In the genomic region with DNA sequence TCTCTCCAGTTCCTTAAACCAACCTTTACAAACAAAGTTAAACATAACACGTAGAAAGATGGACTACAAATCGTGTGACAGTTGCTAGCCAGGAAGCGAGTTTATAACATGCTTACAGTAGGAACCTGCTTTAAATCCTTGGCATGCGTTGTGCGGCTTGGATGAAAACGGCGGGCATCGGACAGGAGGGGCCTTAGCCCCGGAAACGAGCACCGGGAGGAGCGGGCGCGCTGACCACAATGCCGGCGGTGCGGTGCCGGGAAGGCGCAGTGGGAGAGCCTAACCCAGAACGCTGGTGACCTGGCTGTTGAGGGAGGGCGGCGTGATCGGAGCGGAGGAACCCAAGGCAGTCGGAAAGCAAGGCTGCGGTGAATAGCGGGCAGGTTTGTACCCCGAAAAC, we compare ENCODE assay signal across 8 mouse cellular contexts. TPM values are rescaled to one million over a fixed set of nuclear protein-coding genes. Genes with fewer than 3 reads are reported as not detected.
DNase-seq lines count a peak whose midpoint lies in the region; ATAC-seq and TF ChIP-seq lines count a peak whose summit lies in the region.

No protein-coding gene starts in this region.

- peak; percentile 32; the same call in 1 of the 2 replicates for ATAC-seq in forebrain, postnatal 0 days
- no peak for ATAC-seq in midbrain, embryonic 12.5 days (ENCODE audit: low FRiP score, low read depth)
- no peak; the same call in 1 of the 2 replicates for ATAC-seq in erythroid progenitor cell, adult 5-6 weeks (replicated peaks; ENCODE audit: low FRiP score, poor library complexity, severe bottlenecking)

- peak overlapping the region; percentile 68 for H3K4me3 ChIP-seq in gastrocnemius, adult 2 months
- peak overlapping the region; percentile 42 for H3K4me3 ChIP-seq in forebrain, postnatal 0 days (ENCODE audit: low read depth, low read length)
- peak overlapping the region; percentile 45 for H3K4me3 ChIP-seq in midbrain, embryonic 12.5 days

- no peak for TF ChIP-seq CTCF in gastrocnemius, adult 2 months (IDR thresholded peaks at IDR 0.05)
- no peak for TF ChIP-seq CTCF in forebrain, postnatal 0 days (IDR thresholded peaks at IDR 0.05; ENCODE audit: low read depth)

- H3K9ac ChIP-seq in forebrain, postnatal 0 days, result peak overlapping the region; percentile 46
- peak overlapping the region; percentile 64 for H3K9ac ChIP-seq in midbrain, embryonic 12.5 days (replicated peaks)

- WGBS in forebrain, postnatal 0 days, result 1% methylated on average over 28 of the region's 28 CpGs
- 2% methylated on average over 28 of the region's 28 CpGs for WGBS in midbrain, embryonic 12.5 days

- H3K27me3 ChIP-seq in forebrain, postnatal 0 days (ENCODE audit: insufficient read depth, low read length), result no peaks in the 10 kb centered on the region; the same call in 1 of the 2 replicates
- peaks cover 17% of the 10 kb centered on the region for H3K27me3 ChIP-seq in midbrain, embryonic 12.5 days

- no peaks in the 10 kb centered on the region for H3K4me1 ChIP-seq in forebrain, postnatal 0 days (ENCODE audit: insufficient read depth)
- peaks cover 13% of the 10 kb centered on the region; the same call in 1 of the 2 replicates for H3K4me1 ChIP-seq in midbrain, embryonic 12.5 days

- DNase-seq in gastrocnemius, adult 2 months, result peak; percentile 32
- no peak for DNase-seq in gastrocnemius, adult 18-20 months (ENCODE audit: low spot score)
- peak; percentile 44 for DNase-seq in adrenal gland, postnatal 10 days
- DNase-seq in forebrain, postnatal 0 days, result no peak
- peak; percentile 31 for DNase-seq in kidney, postnatal 10 days
- DNase-seq in right cerebral cortex, adult 18-20 months, result no peak

- intact Hi-C loops in gastrocnemius, adult 2 months (cut with DNase I), result loop anchor here (2.0 kb wide), 1 partner anchor 157 kb away; no protein-coding TSS in a partner anchor

- no peaks in the 10 kb centered on the region for H3K36me3 ChIP-seq in forebrain, postnatal 0 days (ENCODE audit: insufficient read depth)
- no peaks in the 10 kb centered on the region for H3K36me3 ChIP-seq in midbrain, embryonic 12.5 days

- no peak overlapping the region for H3K27ac ChIP-seq in gastrocnemius, adult 2 months
- no peak overlapping the region for H3K27ac ChIP-seq in forebrain, postnatal 0 days (ENCODE audit: low read depth, low read length)
- no peak overlapping the region for H3K27ac ChIP-seq in midbrain, embryonic 12.5 days (replicated peaks)

- H3K9me3 ChIP-seq in forebrain, postnatal 0 days (ENCODE audit: low read length), result no peaks in the 10 kb centered on the region
- H3K9me3 ChIP-seq in midbrain, embryonic 12.5 days, result no peaks in the 10 kb centered on the region

- peak overlapping the region; percentile 91 for H3K4me2 ChIP-seq in forebrain, postnatal 0 days (ENCODE audit: low read depth)
- H3K4me2 ChIP-seq in midbrain, embryonic 12.5 days (replicated peaks), result peak overlapping the region; percentile 72

RNA-seq across cellular contexts. Expression of a gene that starts 30.4 kb away (rescaled TPM):
- total RNA-seq in gastrocnemius, adult 2 months (2021), result 100 to 1,000 TPM; 153 to 163 TPM
- total RNA-seq in gastrocnemius, adult 18-20 months (2021), result 100 to 1,000 TPM; 167 to 171 TPM
- 100 to 1,000 TPM; 214 to 223 TPM for total RNA-seq in adrenal gland, postnatal 10 days (2021)
- total RNA-seq in forebrain, postnatal 0 days (2014; rRNA removed), result 113 and 137 TPM in 2 replicates
- polyA plus RNA-seq in forebrain, postnatal 0 days (2015; fragmentation: Nextera tagmentation; extraction: Ambion mirVana), result 200 and 205 TPM in 2 replicates
- polyA plus RNA-seq in midbrain, embryonic 12.5 days (2016; fragmentation: Nextera tagmentation; extraction: Ambion mirVana), result 200 and 222 TPM in 2 replicates
- total RNA-seq in erythroid progenitor cell, adult 5-6 weeks (2015; ENCODE audit: low replicate concordance), result 42.3 and 63.8 TPM in 2 replicates
- total RNA-seq in erythroid progenitor cell, adult 5-6 weeks (2017; ENCODE audit: low replicate concordance), result 77.8 and 113 TPM in 2 replicates

RNA-seq across cellular contexts. Expression of a gene that starts 32.5 kb away (rescaled TPM):
- 10 to 100 TPM; 32.8 to 34.0 TPM for total RNA-seq in gastrocnemius, adult 2 months (2021)
- total RNA-seq in gastrocnemius, adult 18-20 months (2021), result 10 to 100 TPM; 28.4 to 33.1 TPM
- 10 to 100 TPM; 65.0 to 84.5 TPM for total RNA-seq in adrenal gland, postnatal 10 days (2021)
- 60.5 and 89.0 TPM in 2 replicates for total RNA-seq in forebrain, postnatal 0 days (2014; rRNA removed)
- 39.5 and 56.8 TPM in 2 replicates for polyA plus RNA-seq in forebrain, postnatal 0 days (2015; fragmentation: Nextera tagmentation; extraction: Ambion mirVana)
- polyA plus RNA-seq in midbrain, embryonic 12.5 days (2016; fragmentation: Nextera tagmentation; extraction: Ambion mirVana), result 72.8 and 82.0 TPM in 2 replicates
- 94.7 and 95.1 TPM in 2 replicates for total RNA-seq in erythroid progenitor cell, adult 5-6 weeks (2015; ENCODE audit: low replicate concordance)
- 71.8 and 75.6 TPM in 2 replicates for total RNA-seq in erythroid progenitor cell, adult 5-6 weeks (2017; ENCODE audit: low replicate concordance)

RNA-seq across cellular contexts. Expression of a gene that starts 48.6 kb away (rescaled TPM):
- 100 to 1,000 TPM; 111 to 141 TPM for total RNA-seq in gastrocnemius, adult 2 months (2021)
- 100 to 1,000 TPM; 118 to 124 TPM for total RNA-seq in gastrocnemius, adult 18-20 months (2021)
- 100 to 1,000 TPM; 215 to 222 TPM for total RNA-seq in adrenal gland, postnatal 10 days (2021)
- 75.9 and 76.5 TPM in 2 replicates for total RNA-seq in forebrain, postnatal 0 days (2014; rRNA removed)
- 97.6 and 102 TPM in 2 replicates for polyA plus RNA-seq in forebrain, postnatal 0 days (2015; fragmentation: Nextera tagmentation; extraction: Ambion mirVana)
- 115 and 119 TPM in 2 replicates for polyA plus RNA-seq in midbrain, embryonic 12.5 days (2016; fragmentation: Nextera tagmentation; extraction: Ambion mirVana)
- 23.8 and 28.1 TPM in 2 replicates for total RNA-seq in erythroid progenitor cell, adult 5-6 weeks (2015; ENCODE audit: low replicate concordance)
- 10.7 and 11.6 TPM in 2 replicates for total RNA-seq in erythroid progenitor cell, adult 5-6 weeks (2017; ENCODE audit: low replicate concordance)

RNA-seq across cellular contexts. Expression of a gene that starts 49.0 kb away (rescaled TPM):
- total RNA-seq in gastrocnemius, adult 2 months (2021), result under 1 TPM; 0.38 to 0.78 TPM
- total RNA-seq in gastrocnemius, adult 18-20 months (2021), result under 1 TPM; 0.47 to 0.59 TPM
- total RNA-seq in adrenal gland, postnatal 10 days (2021), result 1 to 10 TPM; 2.1 to 2.2 TPM
- total RNA-seq in forebrain, postnatal 0 days (2014; rRNA removed), result 0.08 and 0.33 TPM in 2 replicates
- polyA plus RNA-seq in forebrain, postnatal 0 days (2015; fragmentation: Nextera tagmentation; extraction: Ambion mirVana), result 0.16 and 0.39 TPM in 2 replicates
- polyA plus RNA-seq in midbrain, embryonic 12.5 days (2016; fragmentation: Nextera tagmentation; extraction: Ambion mirVana), result 0.27 and 0.63 TPM in 2 replicates
- 5.9 and 12.3 TPM in 2 replicates for total RNA-seq in erythroid progenitor cell, adult 5-6 weeks (2015; ENCODE audit: low replicate concordance)
- total RNA-seq in erythroid progenitor cell, adult 5-6 weeks (2017; ENCODE audit: low replicate concordance), result 3.2 and 6.1 TPM in 2 replicates

RNA-seq across cellular contexts. Expression of a gene that starts 49.9 kb away (rescaled TPM):
- 10 to 100 TPM in 1 of 2 experiments, 1 to 10 TPM in 1; 9.1 to 13.4 TPM for total RNA-seq in gastrocnemius, adult 2 months (2021)
- 10 to 100 TPM; 12.7 to 14.4 TPM for total RNA-seq in gastrocnemius, adult 18-20 months (2021)
- 10 to 100 TPM; 26.1 to 36.1 TPM for total RNA-seq in adrenal gland, postnatal 10 days (2021)
- 26.9 and 29.0 TPM in 2 replicates for total RNA-seq in forebrain, postnatal 0 days (2014; rRNA removed)
- polyA plus RNA-seq in forebrain, postnatal 0 days (2015; fragmentation: Nextera tagmentation; extraction: Ambion mirVana), result 22.1 and 23.8 TPM in 2 replicates
- 26.1 and 29.2 TPM in 2 replicates for polyA plus RNA-seq in midbrain, embryonic 12.5 days (2016; fragmentation: Nextera tagmentation; extraction: Ambion mirVana)
- total RNA-seq in erythroid progenitor cell, adult 5-6 weeks (2015; ENCODE audit: low replicate concordance), result 2.9 and 17.2 TPM in 2 replicates
- total RNA-seq in erythroid progenitor cell, adult 5-6 weeks (2017; ENCODE audit: low replicate concordance), result 1.9 and 3.9 TPM in 2 replicates

Comparison
In these comparisons a context has a peak if more than half of its experiments do, and no peak if none do; other contexts are left out.
1. DNase-seq: peak in gastrocnemius, adult 2 months (single experiment), adrenal gland, postnatal 10 days (single experiment) and kidney, postnatal 10 days (single experiment); none in gastrocnemius, adult 18-20 months (single experiment), forebrain, postnatal 0 days (single experiment) and right cerebral cortex, adult 18-20 months (single experiment).
2. Peak in every context shown above with its lines, with median percentiles within 50 percentile points of each other: H3K4me3 ChIP-seq.